Mouse (Mus musculus) thymus, postnatal 4 days (tissue): ENCODE measurements around the gene Mrps35.

Experiments used
- DNase-seq: peaks from one replicate; pipeline ENCODE4 v3.0.0; 2021

Gene Mrps35

GRCm38 (mm10) chr6:147030096-147030885 is 12.3 kb upstream of the Mrps35 start:
- no peak for DNase-seq

- no peak for DNase-seq
Measured at GRCm38 (mm10) chr6:147032303-147032925, 10.2 kb upstream of the Mrps35 start, which contains the start of gene Rep15. Rep15 (plus strand) TSS chr6:147032584.

GRCm38 (mm10) chr6:147043633-147044032 is 1.1 kb downstream of the Mrps35 start:
- DNase-seq: no peak

GRCm38 (mm10) chr6:147049239-147049805 is 6.8 kb downstream of the Mrps35 start:
- no peak for DNase-seq

GRCm38 (mm10) chr6:147051666-147052065 is 9.1 kb downstream of the Mrps35 start:
- no peak for DNase-seq

GRCm38 (mm10) chr6:147052440-147052839 is 9.9 kb downstream of the Mrps35 start:
- DNase-seq: no peak

- no peak for DNase-seq
Measured at GRCm38 (mm10) chr6:147053785-147054646, 11.5 kb downstream of the Mrps35 start.

- DNase-seq: no peak
Measured at GRCm38 (mm10) chr6:147055374-147055977, 12.9 kb downstream of the Mrps35 start.

- DNase-seq: no peak
Measured at GRCm38 (mm10) chr6:147059326-147059725, 16.8 kb downstream of the Mrps35 start.

- no peak for DNase-seq
Measured at GRCm38 (mm10) chr6:147061630-147062029, 19.1 kb downstream of the Mrps35 start.

- no peak for DNase-seq
Measured at GRCm38 (mm10) chr6:147062034-147062433, 19.5 kb downstream of the Mrps35 start.

GRCm38 (mm10) chr6:147062694-147063093 is 20.1 kb downstream of the Mrps35 start:
- no peak for DNase-seq

GRCm38 (mm10) chr6:147064226-147064943 is 21.8 kb downstream of the Mrps35 start:
- DNase-seq: no peak

GRCm38 (mm10) chr6:147064944-147065261 is 22.3 kb downstream of the Mrps35 start:
- no peak for DNase-seq

- DNase-seq: no peak
Measured at GRCm38 (mm10) chr6:147075808-147076387, 33.3 kb downstream of the Mrps35 start.

- DNase-seq: no peak
Measured at GRCm38 (mm10) chr6:147076878-147077277, 34.3 kb downstream of the Mrps35 start.

- no peak for DNase-seq
Measured at GRCm38 (mm10) chr6:147079919-147080318, 37.4 kb downstream of the Mrps35 start.

GRCm38 (mm10) chr6:147085398-147086040 is 43.0 kb downstream of the Mrps35 start:
- DNase-seq: no peak

- DNase-seq: peak; percentile 46
Measured at GRCm38 (mm10) chr6:147086594-147087225, 44.1 kb downstream of the Mrps35 start, which contains the start of gene Mansc4. Mansc4 (minus strand) TSS chr6:147087032.

GRCm38 (mm10) chr6:147087736-147088135 is 45.2 kb downstream of the Mrps35 start:
- DNase-seq: no peak
